Mouse (Mus musculus) NIH3T3 (cell line): ENCODE data around the gene D930020B18Rik.

Experiments used
- DNase-seq: peaks from one replicate; pipeline ENCODE4 v3.0.0-alpha.2; 2012; ENCODE audit warnings: low read depth

D930020B18Rik gene

DNA sequence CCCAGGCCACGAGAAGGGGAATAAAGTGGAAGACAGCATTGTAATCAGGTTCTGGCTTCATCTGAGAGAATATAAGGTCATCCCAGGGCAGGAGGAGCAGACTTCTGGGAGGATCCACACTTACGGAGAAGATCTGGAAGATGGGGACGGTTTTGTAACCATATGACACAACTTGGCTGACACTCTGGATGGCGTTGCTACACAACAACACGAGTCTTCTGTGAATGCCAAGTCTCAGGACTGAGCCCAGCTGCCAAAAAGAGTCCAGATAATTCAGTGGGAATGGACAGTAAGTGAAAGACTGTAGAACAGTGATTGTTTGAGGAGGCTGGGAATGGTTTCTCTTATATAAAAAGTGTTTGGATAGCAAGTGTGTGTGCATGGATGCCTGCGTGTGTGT is 62.2 kb downstream of the D930020B18Rik start:
- peak; percentile 60 for DNase-seq

GRCm38 (mm10) chr10:121704871-121705270 is 63.5 kb downstream of the D930020B18Rik start:
- DNase-seq = no peak

GRCm38 (mm10) chr10:121705399-121706163 is 64.2 kb downstream of the D930020B18Rik start:
- DNase-seq = peak; percentile 52

DNA sequence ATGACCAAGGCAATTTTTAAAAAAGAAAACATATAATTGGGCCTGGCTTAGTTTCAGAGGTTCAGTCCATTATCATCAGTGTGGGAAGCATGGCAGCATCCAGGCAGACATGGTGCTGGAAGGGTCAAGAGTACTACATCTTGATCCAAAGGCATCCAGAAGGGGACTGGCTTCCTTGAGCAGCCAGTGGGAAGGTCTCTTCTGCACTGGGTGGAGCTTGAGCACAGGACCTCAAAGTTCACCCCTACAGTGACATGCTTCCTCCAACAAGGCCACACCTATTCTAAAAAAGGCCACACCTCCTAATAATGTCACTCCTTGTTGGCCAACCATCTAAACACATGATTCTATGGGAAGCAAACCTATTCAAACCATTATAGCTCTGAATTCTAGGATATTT is 75.5 kb downstream of the D930020B18Rik start:
- DNase-seq = no peak

- no peak for DNase-seq
These were observed 77.7 kb downstream of the D930020B18Rik start for GRCm38 (mm10) chr10:121718896-121719585.

DNA sequence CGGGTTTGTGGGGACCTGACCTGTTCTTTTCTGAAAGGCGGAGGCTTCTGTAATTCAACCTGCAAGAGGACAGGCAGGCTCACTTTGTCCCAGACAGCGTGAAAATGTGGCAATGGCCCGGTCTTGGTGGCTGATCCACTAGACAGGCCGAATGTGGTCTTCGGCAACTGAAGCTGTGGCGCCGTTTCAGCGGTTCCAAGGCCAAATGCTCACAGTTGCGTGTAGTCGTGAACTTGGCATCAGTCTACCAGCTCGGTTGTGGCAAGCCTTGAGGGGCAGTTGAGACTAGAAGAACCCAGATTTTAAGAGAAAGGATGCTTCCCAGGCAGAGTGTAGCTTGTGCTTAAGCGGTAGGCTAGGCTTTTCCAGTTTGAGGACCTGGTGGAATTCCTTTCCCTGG is 79.3 kb downstream of the D930020B18Rik start:
- DNase-seq = no peak

DNA sequence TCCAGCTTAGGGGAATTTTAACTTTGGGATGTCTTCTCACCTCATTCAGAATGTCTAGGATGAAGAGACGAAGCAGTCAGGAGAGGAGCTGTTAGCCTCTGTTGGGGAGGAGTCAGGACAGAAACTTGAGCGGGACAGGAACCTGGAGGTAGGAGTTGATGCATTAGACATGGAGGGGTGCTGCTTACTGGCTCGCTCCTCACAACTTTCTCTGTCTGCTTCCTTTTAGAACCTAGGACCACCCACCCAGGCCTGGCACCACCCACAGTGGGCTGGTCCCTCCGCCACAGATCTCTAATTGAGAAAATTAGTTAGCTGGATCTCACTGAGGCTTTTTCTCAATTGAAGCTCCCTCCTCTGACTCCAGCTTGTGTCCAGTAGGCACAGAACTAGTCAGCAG is 85.1 kb downstream of the D930020B18Rik start:
- DNase-seq = peak; percentile 16

- no peak for DNase-seq
These were observed 85.8 kb downstream of the D930020B18Rik start for GRCm38 (mm10) chr10:121727151-121727550.

DNA sequence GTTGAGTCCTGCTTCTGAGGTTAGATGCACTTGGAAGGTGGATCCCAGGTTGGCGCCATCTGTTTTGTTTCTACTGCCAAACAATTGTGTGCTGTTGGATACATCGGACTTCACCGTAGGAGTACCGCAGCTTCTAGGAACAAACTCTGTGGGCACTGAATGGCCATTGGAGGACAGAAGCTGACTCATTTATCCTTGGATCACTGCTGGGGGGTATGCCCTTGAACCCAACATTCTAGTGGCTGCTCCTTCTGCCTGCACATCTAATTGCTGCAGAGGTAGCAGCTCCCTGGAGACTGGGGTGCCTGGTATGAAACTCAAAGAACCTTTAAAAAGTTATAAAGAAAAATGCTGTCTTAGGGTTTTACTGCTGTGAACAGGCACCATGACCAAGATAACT is 86.8 kb downstream of the D930020B18Rik start:
- no peak for DNase-seq

DNA sequence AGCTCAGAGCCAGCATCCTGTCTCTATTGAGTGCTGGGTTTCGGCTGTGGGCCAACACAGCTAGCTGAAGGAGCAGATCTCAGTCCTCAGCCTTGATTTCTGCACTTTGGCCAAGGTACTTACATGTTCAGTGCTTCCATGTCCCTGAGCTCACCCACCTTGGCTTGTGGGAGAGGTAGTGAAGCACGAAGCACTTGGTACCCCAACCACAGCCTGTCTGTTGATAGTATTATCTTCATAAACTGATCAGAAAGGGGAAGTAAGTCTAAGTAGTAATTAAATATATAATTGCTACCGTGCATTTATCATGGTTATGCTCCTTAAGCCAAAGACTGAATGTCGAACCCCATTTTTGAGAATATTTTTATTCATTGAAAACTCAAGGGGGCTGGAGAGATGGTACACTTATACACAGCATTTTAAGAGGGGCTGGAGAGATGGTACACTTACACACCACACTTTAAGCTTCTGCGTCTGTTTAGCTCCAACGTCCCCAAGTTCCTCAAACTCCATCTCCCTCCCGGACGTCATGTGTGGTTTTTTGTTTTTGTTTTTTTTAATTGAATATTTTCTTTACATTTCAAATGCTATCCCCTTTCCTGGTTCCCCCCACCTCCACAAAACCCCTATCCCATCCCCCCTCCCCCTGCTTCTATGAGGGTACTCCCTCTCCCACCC is 89.8 kb downstream of the D930020B18Rik start:
- no peak for DNase-seq

GRCm38 (mm10) chr10:121732542-121732941 is 91.2 kb downstream of the D930020B18Rik start:
- no peak for DNase-seq

- DNase-seq = no peak
These were observed 95.9 kb downstream of the D930020B18Rik start for GRCm38 (mm10) chr10:121737256-121737655.

- peak; percentile 94 for DNase-seq
These were observed 98.4 kb downstream of the D930020B18Rik start, which contains the start of gene BC048403 for GRCm38 (mm10) chr10:121739548-121740505. Gene BC048403, plus strand, starts transcription at chr10:121739937.

GRCm38 (mm10) chr10:121742336-121742735 is 100.9 kb downstream of the D930020B18Rik start:
- no peak for DNase-seq
